Mouse (Mus musculus) urinary bladder, postnatal 10 days (tissue): ENCODE data around the gene Rbl1.
"Not testable (repeated sequence)": the region's sequence is repeated elsewhere in the genome, so short reads cannot be mapped to it uniquely, and the experiment has no call there.

Experiments
- DNase-seq: peaks from one replicate; pipeline ENCODE4 v3.0.0; 2022; ENCODE audit warnings: low spot score

The Rbl1 gene

DNA sequence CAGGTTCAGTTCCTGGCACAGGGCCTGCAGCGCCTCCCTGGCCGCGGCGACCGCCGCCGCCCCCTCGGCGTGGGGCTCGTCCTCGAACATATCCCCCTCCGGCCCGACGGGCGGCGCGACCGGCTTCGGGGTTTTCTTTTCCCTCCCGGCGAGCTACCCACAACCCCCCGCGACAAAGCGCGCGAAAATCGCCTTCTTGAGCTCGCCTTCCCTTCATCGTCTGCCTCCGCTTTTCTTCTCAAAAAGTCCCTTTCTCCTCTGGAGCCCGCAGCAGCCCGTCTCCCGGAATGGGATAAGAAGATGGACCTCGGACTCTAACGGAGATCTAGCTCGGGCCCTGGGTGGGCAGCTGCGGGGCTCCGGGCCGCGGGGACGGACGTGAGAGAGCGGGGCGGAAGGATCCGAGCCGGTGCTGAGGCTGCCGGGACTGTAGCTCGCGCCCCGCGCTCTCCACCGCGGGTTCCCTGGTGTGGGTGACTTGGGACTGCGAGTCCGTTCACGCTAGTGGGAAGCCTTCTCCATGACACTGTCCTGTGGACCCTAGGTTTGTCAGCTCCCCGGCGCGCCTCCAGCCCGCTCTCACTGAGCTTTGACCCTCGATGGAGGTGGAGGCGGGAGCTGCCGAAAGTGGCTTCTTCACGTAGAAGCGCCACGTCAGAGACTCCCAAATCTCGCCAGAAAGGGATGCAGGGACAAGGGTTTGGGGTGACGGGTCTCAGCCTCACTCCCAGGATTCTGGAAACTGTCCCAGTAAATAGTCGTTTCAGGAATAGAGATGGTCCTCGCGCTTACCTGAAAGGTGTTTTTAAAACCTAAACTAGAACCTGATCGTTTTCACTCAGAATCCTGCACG lies at the start of gene Rbl1:
TSS of gene Rbl1 (minus strand) at position 169 of the 853 bp plus-strand sequence.
- peak; percentile 59 for DNase-seq

DNA sequence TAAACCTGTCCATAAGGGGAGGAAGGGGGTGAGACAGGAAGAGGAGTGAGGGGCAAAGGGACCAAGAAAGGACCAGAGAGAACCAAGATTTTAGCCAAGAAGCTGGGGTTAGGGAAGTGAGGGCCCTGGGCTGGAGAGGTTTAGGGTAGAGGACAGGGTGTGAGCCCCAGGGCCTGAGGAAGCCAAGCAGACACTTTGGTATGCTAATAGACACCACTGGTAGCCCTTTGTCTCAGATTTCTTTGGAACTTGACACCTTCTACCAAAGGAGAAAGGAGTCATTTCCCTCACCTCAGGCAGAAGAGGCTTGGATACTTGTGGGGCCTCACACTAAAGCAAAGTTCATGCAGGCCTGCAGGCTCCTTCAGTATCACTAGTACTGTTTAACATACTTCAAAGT lies 43.8 kb upstream of the Rbl1 start:
- DNase-seq, result no peak

GRCm38 (mm10) chr2:157245603-157246002 lies 41.3 kb upstream of the Rbl1 start:
- DNase-seq, result no peak

DNA sequence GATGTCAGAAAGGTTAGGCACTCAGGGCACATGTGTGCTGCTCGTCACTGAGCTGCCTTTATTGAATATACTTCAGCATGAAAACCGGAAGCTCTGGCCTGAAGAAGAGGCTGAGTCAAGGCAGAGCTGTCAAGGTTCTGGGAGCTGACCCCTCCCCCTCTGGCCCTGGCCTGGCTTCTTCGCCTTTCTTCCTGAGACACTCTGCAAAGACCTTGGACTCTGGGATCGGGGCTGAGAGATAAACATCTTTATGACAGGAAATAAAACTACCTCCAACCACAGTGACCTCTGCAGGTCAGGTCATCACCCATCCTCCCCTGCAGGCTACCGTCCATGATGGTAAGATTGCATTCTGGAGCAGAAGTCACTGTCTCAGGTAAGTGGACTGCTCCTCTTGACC lies 40.7 kb upstream of the Rbl1 start:
- no peak for DNase-seq

- DNase-seq, result no peak
Measured at GRCm38 (mm10) chr2:157235946-157236345, 31.6 kb upstream of the Rbl1 start.

GRCm38 (mm10) chr2:157221916-157222315 lies 17.6 kb upstream of the Rbl1 start:
- not testable (repeated sequence) for DNase-seq

DNA sequence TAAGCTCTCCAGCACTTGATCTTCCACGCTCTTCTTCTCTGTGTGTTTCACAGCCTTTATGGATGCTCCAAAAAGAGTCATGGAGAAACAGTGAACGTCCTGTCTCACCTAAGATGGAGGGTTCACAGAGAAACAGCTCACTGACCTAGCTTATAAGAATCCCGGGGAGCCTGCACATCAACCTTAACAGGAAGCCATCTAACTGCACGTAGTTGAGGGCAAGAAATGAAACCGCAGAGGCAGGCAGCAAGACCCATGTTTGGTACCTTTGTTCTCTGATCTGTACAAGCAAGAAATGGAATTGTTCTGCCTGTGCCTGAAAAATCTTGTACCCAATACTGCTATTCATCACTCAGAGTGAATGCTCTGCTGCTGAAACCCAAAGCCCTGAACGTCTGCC lies 15.8 kb upstream of the Rbl1 start:
- no peak for DNase-seq

DNA sequence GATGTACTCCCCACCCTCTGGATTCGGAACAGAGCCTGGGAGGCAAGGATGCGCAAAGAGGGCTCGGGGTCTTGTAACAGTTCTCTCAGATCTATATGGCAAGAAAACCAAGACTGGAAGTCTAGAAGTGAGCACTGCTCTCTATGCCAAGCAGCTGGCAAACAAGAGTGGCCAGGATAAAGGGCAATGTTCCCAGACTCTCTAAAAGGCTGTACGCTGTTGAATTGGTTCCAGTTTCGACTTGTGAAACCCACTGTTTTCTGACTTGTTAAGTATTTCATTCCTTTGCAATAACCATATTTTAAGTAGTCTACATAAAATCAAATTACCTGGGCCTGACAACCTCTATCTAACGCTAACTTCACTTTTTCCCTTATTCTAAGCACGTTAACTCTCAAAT lies 7.4 kb upstream of the Rbl1 start:
- DNase-seq, result no peak

DNA sequence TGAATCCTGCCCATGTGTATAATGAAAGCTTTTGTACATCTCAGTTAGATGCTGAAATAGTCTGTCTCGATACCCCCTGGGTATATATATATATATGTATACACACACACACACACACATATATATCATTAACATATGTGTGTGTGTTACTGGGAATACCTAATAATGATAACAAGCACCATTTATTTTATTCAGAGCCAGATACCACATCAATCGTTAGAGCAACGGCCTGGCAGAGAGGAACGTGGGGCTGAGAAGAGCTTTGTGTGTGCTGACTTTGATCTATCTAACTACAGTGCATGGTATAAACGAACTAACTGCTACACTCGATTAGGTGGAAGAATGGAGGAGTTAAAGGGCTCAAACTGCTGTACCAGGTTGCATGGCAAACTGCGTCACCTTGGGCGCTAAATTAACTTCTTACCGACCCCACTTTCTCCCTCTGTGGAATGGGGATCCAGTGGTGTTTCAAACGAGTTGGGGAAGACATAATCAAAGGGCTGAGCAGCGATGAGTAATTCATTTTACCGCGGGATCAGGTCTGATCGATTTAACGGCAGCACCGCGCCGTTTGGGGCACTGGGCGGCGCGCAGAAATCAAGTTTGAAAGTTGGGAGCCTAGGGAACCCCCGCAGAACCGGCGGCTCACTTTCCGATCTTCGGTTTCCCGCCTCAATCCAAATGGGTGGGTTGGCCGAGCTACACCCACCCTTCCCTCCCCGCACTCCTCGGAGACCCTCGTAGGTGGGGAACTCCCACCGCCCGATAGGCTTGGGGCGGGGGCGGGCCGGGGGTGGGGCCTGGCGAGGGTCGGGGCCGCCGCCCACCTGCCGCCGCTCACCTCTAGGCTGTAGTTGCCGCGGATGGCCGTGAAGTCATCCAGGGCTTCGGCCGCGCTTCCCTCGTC lies 622 bp downstream of the Rbl1 start:
- no peak for DNase-seq

- no peak for DNase-seq
Measured at GRCm38 (mm10) chr2:157203026-157203425, 1.3 kb downstream of the Rbl1 start.

DNA sequence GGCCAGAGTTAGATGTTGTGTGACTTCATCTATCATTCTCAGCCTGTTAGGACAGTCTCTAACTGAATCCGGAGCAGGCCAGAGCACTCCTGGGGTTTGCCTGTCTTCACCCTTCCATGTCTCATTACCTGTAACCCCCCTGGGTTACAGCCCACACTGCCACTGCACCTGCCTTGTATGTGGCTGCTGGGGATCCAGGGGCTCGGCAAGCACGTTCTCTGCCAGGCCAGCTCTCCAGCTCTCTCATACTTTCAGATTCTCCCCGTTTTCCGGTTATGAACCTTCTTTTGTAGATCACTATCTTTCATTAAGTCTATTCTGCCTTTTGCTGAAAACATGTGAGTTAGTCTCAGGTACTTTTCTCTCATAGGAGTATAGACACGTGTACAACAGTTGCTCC lies 2.0 kb downstream of the Rbl1 start:
- DNase-seq, result no peak

- no peak for DNase-seq
Measured at GRCm38 (mm10) chr2:157201081-157201830, 3.1 kb downstream of the Rbl1 start.

GRCm38 (mm10) chr2:157198405-157198804 lies 5.9 kb downstream of the Rbl1 start:
- not testable (repeated sequence) for DNase-seq

DNA sequence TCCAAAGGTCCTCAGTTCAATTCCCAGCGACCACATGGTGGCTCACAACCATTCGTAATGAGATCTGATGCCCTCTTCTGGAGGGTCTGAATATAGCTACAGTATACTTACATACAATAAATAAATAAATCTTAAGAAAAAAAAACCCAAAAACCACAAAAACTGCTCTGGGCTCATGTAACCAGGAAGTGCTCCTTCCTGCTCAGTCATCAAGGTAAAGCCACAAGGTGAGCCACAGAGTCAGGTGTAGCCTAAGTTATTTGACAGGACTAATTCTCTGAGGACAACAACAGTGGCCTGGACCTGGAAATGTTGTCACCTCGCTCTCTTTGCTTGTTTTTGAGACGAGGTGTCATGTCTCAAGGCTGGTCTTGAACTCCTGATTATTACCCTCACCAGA lies 13.7 kb downstream of the Rbl1 start:
- DNase-seq, result no peak

DNA sequence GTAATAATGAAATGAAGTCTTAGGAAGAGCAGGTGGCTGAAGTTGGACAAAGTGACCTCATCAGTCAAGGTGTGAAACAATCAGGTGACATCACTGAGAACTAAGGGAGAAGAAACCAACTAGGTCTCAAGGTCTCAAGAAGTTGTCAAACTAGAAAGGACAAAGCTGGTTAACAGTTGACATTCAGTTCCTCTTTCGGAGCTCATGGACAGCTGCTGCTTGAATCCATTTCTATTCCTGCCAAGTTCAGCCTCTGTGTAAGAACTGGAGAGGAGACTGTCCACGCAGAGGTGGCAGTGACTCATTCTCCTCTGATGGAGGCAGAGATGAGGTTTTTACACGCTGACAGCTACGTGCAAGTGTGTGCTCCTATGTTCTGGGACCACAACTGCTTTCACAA lies 17.1 kb downstream of the Rbl1 start:
- DNase-seq, result no peak

DNA sequence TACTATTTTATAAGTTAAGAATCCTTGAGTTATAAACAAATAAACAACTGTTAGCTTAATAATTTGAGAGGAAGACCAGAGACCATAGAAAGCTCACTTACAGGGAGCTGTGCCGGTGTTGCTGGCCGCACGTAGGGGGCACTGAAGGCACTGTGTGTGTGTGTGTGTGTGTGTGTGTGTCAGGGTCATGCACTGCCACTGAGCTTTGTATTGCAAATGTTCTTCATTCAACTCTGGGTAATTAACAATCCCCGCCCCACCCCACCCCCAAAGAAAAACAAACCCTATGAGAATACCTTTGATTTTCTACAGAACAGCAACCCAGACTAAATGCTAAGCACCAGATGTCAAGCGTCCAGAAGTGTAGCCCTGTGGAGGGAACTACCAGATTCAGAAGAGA lies 17.8 kb downstream of the Rbl1 start:
- DNase-seq, result no peak

DNA sequence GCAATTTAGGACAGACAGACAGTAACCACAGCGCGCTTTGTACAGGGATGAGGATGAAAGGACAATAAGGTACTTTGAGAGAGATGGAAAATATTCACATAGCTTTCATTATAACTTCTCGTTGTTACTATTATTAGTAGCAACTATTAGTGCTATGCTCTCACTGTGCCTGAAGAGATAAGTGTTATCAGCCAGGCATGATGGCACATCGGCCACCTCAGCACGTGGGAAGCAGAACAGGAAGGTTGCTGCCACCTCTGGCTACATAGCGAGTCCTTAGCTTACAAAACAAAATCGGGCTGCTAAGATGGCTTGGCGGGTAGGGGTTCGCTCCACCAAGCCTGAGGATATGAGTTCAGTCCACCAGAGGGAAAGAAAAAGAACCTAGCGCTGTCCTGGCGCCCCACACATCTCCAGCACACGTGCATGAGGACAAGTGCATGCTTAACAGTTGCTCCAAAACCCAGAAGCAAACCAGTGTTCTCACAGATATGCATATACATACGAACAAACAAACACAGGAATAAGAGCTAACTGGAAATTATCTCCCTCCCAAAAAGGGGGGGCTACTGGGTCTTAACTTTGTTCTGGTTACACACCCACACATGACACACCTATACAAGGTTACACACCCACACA lies 19.2 kb downstream of the Rbl1 start:
- no peak for DNase-seq

GRCm38 (mm10) chr2:157178167-157178566 lies 26.2 kb downstream of the Rbl1 start:
- DNase-seq, result no peak

GRCm38 (mm10) chr2:157176248-157176647 lies 28.1 kb downstream of the Rbl1 start:
- no peak for DNase-seq

- no peak for DNase-seq
Measured at GRCm38 (mm10) chr2:157174416-157174815, 29.9 kb downstream of the Rbl1 start.

DNA sequence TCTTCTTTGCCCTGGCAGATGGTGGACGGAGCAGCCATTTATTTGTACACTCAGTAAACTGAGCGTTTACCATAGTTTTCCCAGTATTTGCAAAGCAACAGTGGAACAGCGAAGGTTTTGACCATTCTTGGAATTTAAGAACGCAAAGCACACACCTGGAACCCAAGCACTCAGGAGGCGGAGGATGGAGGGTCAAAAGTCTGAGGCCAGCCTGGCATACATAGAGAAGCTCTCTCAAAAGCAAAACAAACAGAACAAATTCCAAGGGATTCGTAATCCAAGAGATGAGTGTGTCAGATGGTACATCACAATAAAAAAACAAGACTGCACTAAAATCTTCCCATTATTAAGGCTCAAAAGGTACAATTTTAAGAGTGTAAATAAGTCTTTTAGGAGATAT lies 30.8 kb downstream of the Rbl1 start:
- DNase-seq, result no peak

DNA sequence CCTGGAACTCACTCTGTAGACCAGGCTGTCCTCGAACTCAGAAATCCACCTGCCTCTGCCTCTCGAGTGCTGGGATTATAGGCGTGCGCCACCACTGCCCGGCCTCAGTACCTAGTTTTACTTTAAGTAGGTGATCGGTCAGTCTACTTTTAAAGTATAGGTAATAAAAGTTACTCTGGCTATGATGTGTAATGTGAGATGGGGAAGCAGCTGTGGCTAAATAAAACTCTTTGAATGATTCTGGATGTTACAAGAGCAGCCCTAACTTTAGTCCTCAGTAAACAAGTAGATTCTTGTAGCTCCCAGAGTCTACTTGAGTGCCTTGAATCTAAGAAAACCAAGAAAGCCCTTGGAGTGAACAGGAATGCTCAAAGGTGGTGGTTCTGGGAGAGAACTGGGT lies 31.4 kb downstream of the Rbl1 start:
- DNase-seq, result no peak
